Mouse (Mus musculus) heart, postnatal 14 days (tissue): ENCODE measurements around the gene Ppib. TPM values are rescaled to one million over a fixed set of nuclear protein-coding genes. Genes with fewer than 3 reads are reported as not detected.

Experiments
- DNase-seq, 2 experiments: peaks; one replicate each; pipeline ENCODE4 v3.0.0; 2021 to 2022
- intact Hi-C: fragments of 180-260 bp; cut with DNase I; formaldehyde crosslinking; loops from one replicate; pipeline ENCODE4 v1.15.1; 2025
- total RNA-seq, 2 experiments: library from RNA; stranded (reverse); gene quantifications; 2 replicates each; pipeline ENCODE4 v1.2.3; 2021

Gene Ppib
- total RNA-seq, 2 experiments from 2014 or later, result 184 to 201 TPM

DNA sequence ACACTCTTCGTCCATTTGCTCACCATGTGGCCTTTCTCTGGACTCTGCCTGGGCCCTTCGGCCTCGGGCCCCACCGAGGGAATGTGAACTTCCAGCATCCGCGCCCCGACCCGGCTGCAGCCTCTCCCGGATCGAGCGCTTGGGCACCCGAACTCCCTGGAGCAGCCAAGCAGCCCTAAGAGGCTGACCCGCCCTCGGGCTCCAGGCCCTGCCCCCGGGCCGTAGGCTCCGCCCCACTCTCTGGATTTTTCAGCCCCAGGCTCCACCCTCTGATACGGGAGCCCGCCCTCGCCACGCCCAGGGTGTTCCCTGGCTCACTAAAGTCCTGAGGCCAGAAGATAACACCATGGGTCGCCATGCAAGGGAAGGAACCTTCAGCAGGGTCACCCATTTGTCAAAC is 9.6 kb downstream of the Ppib start, which contains the start of gene Snx22:
Snx22 (minus strand) TSS at position 137 of the 400 bp plus-strand sequence.
- DNase-seq, result peak; percentile 73 to 83
- intact Hi-C loops, result no loop called here

GRCm38 (mm10) chr9:66070151-66070550 is 10.1 kb downstream of the Ppib start:
- intact Hi-C loops, result no loop called here
- no peak for DNase-seq

GRCm38 (mm10) chr9:66072754-66073153 is 12.7 kb downstream of the Ppib start:
- intact Hi-C loops, result no loop called here
- no peak for DNase-seq

GRCm38 (mm10) chr9:66078072-66078471 is 18.1 kb downstream of the Ppib start:
- intact Hi-C loops, result no loop called here
- no peak for DNase-seq

GRCm38 (mm10) chr9:66078493-66078892 is 18.5 kb downstream of the Ppib start:
- intact Hi-C loops, result no loop called here
- DNase-seq, result no peak

DNA sequence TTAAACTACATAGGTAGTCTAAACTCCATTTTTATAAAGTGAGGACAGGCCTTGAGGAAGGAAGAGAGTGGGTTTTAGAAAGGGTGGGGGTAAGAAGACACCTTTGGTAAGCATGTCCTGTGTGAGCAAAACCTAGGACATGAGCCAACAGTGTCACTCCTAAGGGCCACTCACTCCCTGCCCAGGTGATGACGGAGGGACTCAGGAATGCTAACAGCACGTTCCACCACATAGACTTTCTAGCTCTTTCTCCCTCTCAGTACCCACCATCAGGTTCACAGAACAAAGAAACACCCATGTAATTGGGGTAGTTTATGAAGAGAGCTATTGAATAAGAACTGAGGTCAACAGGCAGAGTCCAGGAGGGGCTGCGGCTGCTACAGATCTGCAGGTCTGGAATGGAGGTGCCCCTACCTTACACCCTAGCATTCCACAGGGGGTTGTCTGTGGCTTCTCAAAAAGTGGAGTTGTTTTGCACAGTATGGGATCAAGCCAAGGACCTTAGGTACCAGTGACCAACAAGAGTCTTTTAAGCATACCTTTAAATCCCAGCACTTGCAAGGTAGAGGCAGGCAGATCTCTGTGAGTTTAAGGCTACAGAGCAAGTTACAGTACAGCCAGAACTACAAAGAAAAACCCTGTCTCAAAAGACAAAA is 20.9 kb downstream of the Ppib start:
- no peak for DNase-seq
- intact Hi-C loops, result loop anchor here (10.0 kb wide), 1 partner anchor 176 kb away; the partner anchor contains the start of genes Csnk1g1 and Trip4

DNA sequence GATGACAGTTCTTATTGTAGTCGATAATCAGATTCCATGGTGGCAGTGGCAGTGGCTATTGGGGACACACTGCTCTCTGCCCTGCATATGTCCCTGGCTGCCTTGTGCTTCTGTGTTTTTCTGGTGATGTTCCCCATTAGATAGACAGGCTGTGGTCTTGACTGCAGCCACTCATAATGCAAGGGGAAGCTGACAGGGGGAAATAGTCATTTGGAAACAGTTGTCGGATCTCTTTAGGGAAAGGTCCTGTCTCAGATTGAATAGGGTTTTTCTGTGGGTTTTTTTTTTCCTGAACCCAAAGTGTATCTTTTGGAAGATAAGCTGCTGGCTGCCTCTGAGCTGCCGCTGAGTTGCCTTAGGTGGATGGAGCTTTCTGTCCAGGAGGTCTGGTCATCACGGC is 22.0 kb downstream of the Ppib start:
- intact Hi-C loops, result loop anchor here (10.0 kb wide), 1 partner anchor 177 kb away; the partner anchor contains the start of genes Csnk1g1 and Trip4
- no peak for DNase-seq

- intact Hi-C loops, result loop anchor here (10.0 kb wide), 1 partner anchor 179 kb away; the partner anchor contains the start of genes Csnk1g1 and Trip4
- no peak for DNase-seq
Measured at GRCm38 (mm10) chr9:66084171-66084570, 24.1 kb downstream of the Ppib start.

DNA sequence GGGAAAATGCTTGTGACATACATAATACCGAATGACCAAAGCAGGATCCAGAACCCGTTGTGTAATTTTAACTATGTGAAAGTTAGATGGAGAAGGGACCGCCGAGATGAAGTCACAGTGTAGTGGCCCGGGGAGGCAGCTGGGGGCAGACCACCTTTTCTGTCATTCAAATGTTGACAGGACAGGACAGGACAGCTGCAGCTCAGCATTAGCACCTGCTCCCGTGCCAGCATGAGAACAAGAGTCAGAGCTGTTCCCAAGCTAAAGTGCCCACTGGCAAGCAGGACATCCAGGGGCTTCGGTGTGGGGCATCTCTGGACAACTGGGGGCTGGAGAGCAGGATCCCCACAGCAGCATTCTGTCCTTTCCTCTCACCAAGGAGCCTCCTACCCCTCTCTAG is 27.0 kb downstream of the Ppib start:
- no peak for DNase-seq
- intact Hi-C loops, result loop anchor here (10.0 kb wide), 1 partner anchor 182 kb away; the partner anchor contains the start of genes Csnk1g1 and Trip4

DNA sequence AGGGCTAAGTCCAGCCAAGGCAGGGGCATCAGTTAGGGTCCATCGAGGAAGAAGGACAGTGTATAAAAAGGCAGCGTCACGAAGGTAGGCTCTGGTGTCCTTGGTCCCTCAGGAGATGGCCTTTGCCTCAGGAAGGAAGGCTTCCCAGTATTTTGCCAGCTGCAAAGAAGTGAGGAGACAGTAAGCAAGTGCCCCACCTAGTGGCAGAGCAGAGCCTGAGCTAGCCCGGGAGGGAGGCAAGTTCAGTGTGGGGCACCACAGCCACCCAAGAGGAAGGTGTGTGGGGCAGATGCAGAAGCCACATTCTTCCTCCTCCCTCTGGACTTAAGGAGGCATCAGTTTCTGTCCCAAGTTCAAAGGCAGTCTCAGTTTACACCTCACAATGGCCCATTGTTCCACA is 28.4 kb downstream of the Ppib start:
- DNase-seq, result peak; percentile 57 to 69
- intact Hi-C loops, result loop anchor here (10.0 kb wide), 1 partner anchor 184 kb away; the partner anchor contains the start of genes Csnk1g1 and Trip4

- intact Hi-C loops, result no loop called here
- no peak for DNase-seq
Measured at GRCm38 (mm10) chr9:66090593-66091244, 30.7 kb downstream of the Ppib start.

DNA sequence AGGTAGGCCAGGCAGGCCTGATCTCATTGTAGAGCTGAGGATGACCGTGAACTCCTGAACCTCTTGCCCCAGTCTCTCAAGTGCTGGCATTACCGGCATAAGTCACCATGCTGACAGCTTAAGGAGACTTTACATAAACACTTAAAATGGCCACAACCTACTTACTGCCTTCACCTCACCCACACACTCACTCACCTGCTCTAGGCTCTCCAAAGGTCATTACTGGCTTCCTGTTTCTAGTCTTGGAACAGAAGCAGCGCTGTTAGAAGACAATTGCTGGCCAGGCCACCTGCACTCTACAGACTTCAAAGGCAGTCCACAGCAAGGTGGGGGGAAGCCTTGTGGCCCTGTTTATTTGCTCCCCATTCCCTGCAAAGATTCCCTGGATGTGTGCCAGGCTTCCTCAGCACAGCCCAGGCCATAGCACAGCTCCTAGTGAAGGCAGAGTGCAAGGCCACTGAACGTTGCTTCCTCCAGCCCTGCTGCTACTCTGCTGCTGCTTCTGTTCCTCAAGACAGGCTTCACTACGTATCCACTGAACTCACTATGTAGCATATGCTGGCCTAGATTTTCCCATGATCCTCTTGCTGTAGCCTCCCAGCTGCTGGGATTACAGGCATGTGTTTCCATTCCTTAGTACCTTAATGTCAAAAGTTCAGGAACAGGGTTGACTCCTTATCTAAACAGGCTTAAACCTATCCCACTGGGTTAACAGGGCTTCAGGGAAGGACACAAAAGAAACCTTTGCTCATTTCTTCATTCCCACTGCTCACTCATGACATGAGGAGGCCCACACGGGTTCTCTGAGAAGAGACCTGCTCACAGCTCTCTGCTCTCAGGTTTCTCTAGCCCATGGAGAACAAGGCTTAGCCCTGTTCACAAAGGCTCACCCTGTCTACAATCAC is 31.6 kb downstream of the Ppib start:
- DNase-seq, result no peak
- intact Hi-C loops, result no loop called here

DNA sequence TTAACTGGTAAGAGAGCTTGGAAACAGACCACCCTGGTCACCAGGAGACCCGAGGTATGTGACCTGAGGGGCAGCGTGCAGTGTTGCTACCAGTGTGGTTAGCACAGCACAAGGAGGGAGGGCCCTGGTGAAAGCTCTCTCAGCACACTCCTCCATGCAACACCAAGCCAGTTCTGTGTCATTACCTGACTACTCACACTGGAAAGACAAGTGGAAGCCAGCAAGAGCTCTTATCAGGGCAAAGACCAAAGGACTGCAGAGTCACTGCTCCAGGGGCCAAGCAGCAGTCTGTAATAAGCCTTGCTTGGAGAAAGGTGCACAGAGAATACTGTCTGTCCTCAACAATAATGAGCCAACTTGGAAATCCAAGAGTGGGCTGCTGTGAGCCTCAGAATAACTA is 32.6 kb downstream of the Ppib start:
- intact Hi-C loops, result no loop called here
- DNase-seq, result no peak

DNA sequence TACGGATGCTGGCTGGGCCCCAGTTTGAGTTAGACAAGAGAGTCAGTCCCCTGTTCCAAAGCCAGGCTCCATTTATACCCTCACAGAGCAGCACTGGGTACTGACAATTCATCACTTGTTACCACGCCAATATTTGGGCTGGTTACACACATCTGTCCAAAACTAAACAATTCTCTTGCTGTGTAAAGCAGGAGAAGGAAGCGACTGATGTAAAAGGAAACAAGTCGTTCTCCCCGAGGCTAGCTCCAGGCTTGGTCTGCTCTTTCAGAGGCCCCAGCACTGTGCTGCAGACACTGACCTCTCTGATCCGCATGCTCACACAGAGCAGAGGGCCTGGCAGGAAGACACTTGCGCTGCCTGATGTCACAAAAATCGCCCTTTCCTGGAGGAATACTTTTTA is 41.6 kb downstream of the Ppib start:
- no peak for DNase-seq
- intact Hi-C loops, result no loop called here

- intact Hi-C loops, result no loop called here
- DNase-seq, result no peak
Measured at GRCm38 (mm10) chr9:66102668-66103067, 42.6 kb downstream of the Ppib start.

DNA sequence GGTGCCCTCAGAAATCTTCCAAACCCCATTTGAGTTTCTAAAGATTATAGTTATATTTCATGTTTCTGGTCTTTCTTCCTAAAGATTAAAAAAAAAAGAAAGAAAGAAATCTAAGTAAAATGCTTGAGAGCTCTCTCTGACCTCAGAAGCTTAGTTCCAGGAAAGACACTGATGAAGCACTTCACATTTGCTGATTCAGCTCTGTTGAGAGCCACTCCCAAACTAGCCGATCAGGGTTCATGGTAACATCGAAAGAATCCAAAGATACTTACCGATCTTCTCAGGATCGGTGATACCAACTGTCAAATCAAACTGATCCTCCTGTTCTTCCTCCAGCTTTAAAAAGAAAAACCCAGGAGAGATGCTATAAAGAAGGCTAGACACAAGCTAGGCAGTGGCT is 44.6 kb downstream of the Ppib start:
- DNase-seq, result no peak
- intact Hi-C loops, result no loop called here

GRCm38 (mm10) chr9:66105168-66105567 is 45.1 kb downstream of the Ppib start:
- intact Hi-C loops, result no loop called here
- no peak for DNase-seq

GRCm38 (mm10) chr9:66109574-66109973 is 49.6 kb downstream of the Ppib start:
- intact Hi-C loops, result no loop called here
- no peak for DNase-seq

DNA sequence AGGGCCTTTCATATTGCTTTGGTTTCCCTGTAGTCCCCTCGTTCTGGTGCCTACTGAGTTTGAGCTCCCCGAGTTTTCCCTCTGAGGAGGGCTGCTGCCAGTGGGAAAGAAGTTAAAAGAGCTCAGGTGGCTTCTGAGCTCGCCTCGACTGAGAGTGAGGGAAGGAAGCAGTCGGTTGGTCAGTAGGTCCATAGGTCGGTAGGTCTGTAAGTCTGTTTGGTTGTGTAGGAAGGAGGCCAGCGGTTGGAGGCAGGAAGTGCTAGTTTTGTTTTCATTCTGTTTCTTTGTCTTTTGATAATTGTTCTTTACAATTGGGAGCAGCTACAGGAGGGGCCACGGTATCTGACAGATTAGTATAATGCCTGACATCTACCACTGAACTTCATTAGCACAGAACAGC is 50.1 kb downstream of the Ppib start:
- intact Hi-C loops, result no loop called here
- no peak for DNase-seq

GRCm38 (mm10) chr9:66110611-66111379 is 50.8 kb downstream of the Ppib start:
- intact Hi-C loops, result no loop called here
- no peak for DNase-seq
